Mouse (Mus musculus) forebrain, embryonic 15.5 days (tissue): ENCODE measurements around the gene Creg2. TPM values are rescaled to one million over a fixed set of nuclear protein-coding genes. Genes with fewer than 3 reads are reported as not detected.

Experiments used
- ATAC-seq: fragments of 200-750 bp; cut with Nextera tagmentation; replicated peaks from 2 replicates; pipeline ENCODE4 v1.8.0; 2017; ENCODE audit warnings: mild to moderate bottlenecking, moderate TSS enrichment, moderate library complexity
- H3K27ac ChIP-seq: fragments of 300-500 bp; sonication (generic); replicated peaks from 2 replicates; pipeline ENCODE4 v1.5.1; 2015; ENCODE audit warnings: mild to moderate bottlenecking, inconsistent platforms
- H3K27me3 ChIP-seq: fragments of 300-500 bp; sonication (generic); 2 replicates; pipeline ENCODE4 v1.6.1; 2015; ENCODE audit warnings: inconsistent platforms
- H3K36me3 ChIP-seq: fragments of 300-500 bp; sonication (generic); 2 replicates; pipeline ENCODE4 v1.6.1; 2015; ENCODE audit warnings: mild to moderate bottlenecking, inconsistent platforms
- H3K4me1 ChIP-seq: fragments of 300-500 bp; sonication (generic); 2 replicates; pipeline ENCODE4 v1.6.1; 2015; ENCODE audit warnings: inconsistent platforms
- H3K4me2 ChIP-seq: fragments of 300-500 bp; sonication (generic); replicated peaks from 2 replicates; pipeline ENCODE4 v1.6.1; 2015; ENCODE audit warnings: mild to moderate bottlenecking, inconsistent platforms
- H3K4me3 ChIP-seq: fragments of 300-500 bp; sonication (generic); 2 replicates; pipeline ENCODE4 v1.5.1; 2015; ENCODE audit warnings: mild to moderate bottlenecking, inconsistent platforms
- H3K9ac ChIP-seq: fragments of 300-500 bp; sonication (generic); replicated peaks from 2 replicates; pipeline ENCODE4 v1.6.1; 2015; ENCODE audit warnings: mild to moderate bottlenecking, inconsistent platforms
- H3K9me3 ChIP-seq: fragments of 300-500 bp; sonication (generic); 2 replicates; pipeline ENCODE4 v1.6.1; 2016; ENCODE audit warnings: inconsistent platforms
- WGBS: fragments of 180-500 bp; shearing (Covaris S2); methylation state at CpG from one replicate; pipeline ENCODE4 v1.1.7; 2015; ENCODE audit warnings: mixed read lengths; 5-methylcytosine and 5-hydroxymethylcytosine counted together
- polyA plus RNA-seq: library from polyadenylated mRNA; unstranded; fragments of >200 nt; fragmentation: Nextera tagmentation; extraction: Ambion mirVana; gene quantifications from 2 replicates; pipeline ENCODE4 v1.2.1, GENCODE M21; 2015

The Creg2 gene
- 1.1 and 1.5 TPM in 2 replicates for polyA plus RNA-seq

- Histone ChIP-seq H3K9ac (peak within 1 kb of the TSS; percentile 70), H3K4me2 (peak within 1 kb of the TSS; percentile 100), H3K27me3 (peaks cover 16% of the 10 kb centered on the region), H3K4me1 (peaks cover 20% of the 10 kb centered on the region), H3K4me3 (peak within 1 kb of the TSS; percentile 72), H3K9me3 (no peaks in the 10 kb centered on the region), H3K27ac (0 out of 2 replicates have a peak within 1 kb of the TSS, but pooled peaks have one; percentile 15), H3K36me3 (no peaks in the 10 kb centered on the region)
- no peak for ATAC-seq
- WGBS, result 37% methylated on average over 9 of the region's 9 CpGs
Measured at GRCm38 (mm10) chr1:39651241-39651548, at the start of gene Creg2. Gene Creg2, minus strand, starts transcription at chr1:39651474.

GRCm38 (mm10) chr1:39700599-39701273, 49.5 kb upstream of the Creg2 start:
- Histone ChIP-seq H3K27me3 (no peaks in the 10 kb centered on the region), H3K27ac (peak overlapping the region; percentile 39), H3K9me3 (no peaks in the 10 kb centered on the region), H3K4me1 (peaks cover 25% of the 10 kb centered on the region), H3K36me3 (no peaks in the 10 kb centered on the region), H3K4me3 (no peak overlapping the region), H3K4me2 (no peak overlapping the region), H3K9ac (no peak overlapping the region)
- 7% methylated on average over 7 of the region's 7 CpGs for WGBS
- peak; percentile 34; the same call in 1 of the 2 replicates for ATAC-seq

GRCm38 (mm10) chr1:39698456-39698855, 47.2 kb upstream of the Creg2 start:
- Histone ChIP-seq H3K4me3 (no peak overlapping the region), H3K27ac (no peak overlapping the region), H3K9me3 (no peaks in the 10 kb centered on the region), H3K4me1 (peaks cover 25% of the 10 kb centered on the region), H3K36me3 (no peaks in the 10 kb centered on the region), H3K9ac (no peak overlapping the region), H3K4me2 (no peak overlapping the region), H3K27me3 (no peaks in the 10 kb centered on the region)
- WGBS, result 22% methylated on average over 6 of the region's 6 CpGs
- ATAC-seq, result no peak

GRCm38 (mm10) chr1:39695198-39695597, 43.9 kb upstream of the Creg2 start:
- 26% methylated on average over 4 of the region's 4 CpGs for WGBS

GRCm38 (mm10) chr1:39694756-39695155, 43.5 kb upstream of the Creg2 start:
- Histone ChIP-seq H3K4me1 (no peaks in the 10 kb centered on the region; the same call in 1 of the 2 replicates), H3K9me3 (no peaks in the 10 kb centered on the region), H3K27ac (no peak overlapping the region), H3K9ac (no peak overlapping the region), H3K27me3 (no peaks in the 10 kb centered on the region), H3K4me2 (no peak overlapping the region), H3K4me3 (no peak overlapping the region), H3K36me3 (no peaks in the 10 kb centered on the region)
- 31% methylated on average over 7 of the region's 7 CpGs for WGBS
- no peak for ATAC-seq

More at GRCm38 (mm10) chr1:39695198-39695597, 43.9 kb upstream of the Creg2 start:
- no peak for ATAC-seq
- Histone ChIP-seq H3K36me3 (no peaks in the 10 kb centered on the region), H3K4me1 (no peaks in the 10 kb centered on the region; the same call in 1 of the 2 replicates), H3K4me3 (no peak overlapping the region), H3K9me3 (no peaks in the 10 kb centered on the region), H3K4me2 (no peak overlapping the region), H3K27ac (no peak overlapping the region), H3K27me3 (no peaks in the 10 kb centered on the region), H3K9ac (no peak overlapping the region)

GRCm38 (mm10) chr1:39691974-39692373, 40.7 kb upstream of the Creg2 start:
- H3K27me3 ChIP-seq, result no peaks in the 10 kb centered on the region
- H3K27ac ChIP-seq, result no peak overlapping the region
- no peak for ATAC-seq
- no peaks in the 10 kb centered on the region for H3K9me3 ChIP-seq
- no peak overlapping the region for H3K4me2 ChIP-seq
- no peaks in the 10 kb centered on the region for H3K36me3 ChIP-seq
- no peaks in the 10 kb centered on the region; the same call in 1 of the 2 replicates for H3K4me1 ChIP-seq
- 86% methylated on average over 3 of the region's 3 CpGs for WGBS
- no peak overlapping the region for H3K4me3 ChIP-seq
- H3K9ac ChIP-seq, result no peak overlapping the region

- WGBS, result 58% methylated on average over 4 of the region's 4 CpGs
- H3K4me2 ChIP-seq, result no peak overlapping the region
- no peaks in the 10 kb centered on the region for H3K36me3 ChIP-seq
- no peaks in the 10 kb centered on the region for H3K9me3 ChIP-seq
- H3K9ac ChIP-seq, result no peak overlapping the region
- ATAC-seq, result no peak
- no peak overlapping the region for H3K4me3 ChIP-seq
- H3K27ac ChIP-seq, result no peak overlapping the region
- peaks cover 2% of the 10 kb centered on the region; the same call in 1 of the 2 replicates for H3K4me1 ChIP-seq
- no peaks in the 10 kb centered on the region for H3K27me3 ChIP-seq
Measured at GRCm38 (mm10) chr1:39691061-39691460, 39.8 kb upstream of the Creg2 start.

- no peak overlapping the region for H3K4me2 ChIP-seq
- no peak overlapping the region for H3K9ac ChIP-seq
- no peak for ATAC-seq
- H3K27me3 ChIP-seq, result no peaks in the 10 kb centered on the region
- no peaks in the 10 kb centered on the region for H3K36me3 ChIP-seq
- WGBS, result 85% methylated on average over 6 of the region's 6 CpGs
- H3K4me1 ChIP-seq, result 0 out of 2 replicates have a peak, but pooled peaks cover 3% of the 10 kb centered on the region
- H3K27ac ChIP-seq, result no peak overlapping the region
- H3K4me3 ChIP-seq, result no peak overlapping the region
- no peaks in the 10 kb centered on the region for H3K9me3 ChIP-seq
Measured at GRCm38 (mm10) chr1:39688573-39688972, 37.3 kb upstream of the Creg2 start.

- Histone ChIP-seq H3K9me3 (no peaks in the 10 kb centered on the region), H3K36me3 (no peaks in the 10 kb centered on the region), H3K27me3 (no peaks in the 10 kb centered on the region), H3K4me1 (0 out of 2 replicates have a peak, but pooled peaks cover 3% of the 10 kb centered on the region), H3K9ac (no peak overlapping the region), H3K4me3 (no peak overlapping the region), H3K4me2 (no peak overlapping the region), H3K27ac (no peak overlapping the region)
- ATAC-seq, result no peak
- 75% methylated on average over 9 of the region's 9 CpGs for WGBS
Measured at GRCm38 (mm10) chr1:39687279-39687678, 36.0 kb upstream of the Creg2 start.

- H3K36me3 ChIP-seq, result no peaks in the 10 kb centered on the region
- H3K4me2 ChIP-seq, result no peak overlapping the region
- no peak overlapping the region for H3K4me3 ChIP-seq
- H3K9me3 ChIP-seq, result no peaks in the 10 kb centered on the region
- WGBS, result 3% methylated on average over 1 of the region's 1 CpGs
- H3K4me1 ChIP-seq, result 0 out of 2 replicates have a peak, but pooled peaks cover 3% of the 10 kb centered on the region
- no peak overlapping the region for H3K27ac ChIP-seq
- H3K9ac ChIP-seq, result no peak overlapping the region
- peak; percentile 73; the same call in 1 of the 2 replicates for ATAC-seq
- H3K27me3 ChIP-seq, result no peaks in the 10 kb centered on the region
Measured at GRCm38 (mm10) chr1:39685841-39686240, 34.6 kb upstream of the Creg2 start.

GRCm38 (mm10) chr1:39681638-39682037, 30.4 kb upstream of the Creg2 start:
- ATAC-seq, result no peak
- Histone ChIP-seq H3K27me3 (no peaks in the 10 kb centered on the region), H3K9me3 (no peaks in the 10 kb centered on the region), H3K9ac (no peak overlapping the region), H3K4me2 (no peak overlapping the region), H3K4me3 (no peak overlapping the region), H3K4me1 (0 out of 2 replicates have a peak, but pooled peaks cover 3% of the 10 kb centered on the region), H3K36me3 (no peaks in the 10 kb centered on the region), H3K27ac (no peak overlapping the region)
- 97% methylated on average over 5 of the region's 5 CpGs for WGBS

- H3K4me3 ChIP-seq, result no peak overlapping the region
Measured at GRCm38 (mm10) chr1:39680546-39680945, 29.3 kb upstream of the Creg2 start.

GRCm38 (mm10) chr1:39678883-39679282, 27.6 kb upstream of the Creg2 start:
- Histone ChIP-seq H3K27me3 (no peaks in the 10 kb centered on the region), H3K4me2 (no peak overlapping the region), H3K4me1 (no peaks in the 10 kb centered on the region), H3K36me3 (no peaks in the 10 kb centered on the region), H3K27ac (no peak overlapping the region), H3K4me3 (no peak overlapping the region), H3K9ac (no peak overlapping the region), H3K9me3 (no peaks in the 10 kb centered on the region)
- WGBS, result 70% methylated on average over 8 of the region's 8 CpGs
- no peak for ATAC-seq

More at GRCm38 (mm10) chr1:39680546-39680945, 29.3 kb upstream of the Creg2 start:
- WGBS, result 72% methylated on average over 6 of the region's 6 CpGs
- Histone ChIP-seq H3K9me3 (no peaks in the 10 kb centered on the region), H3K36me3 (no peaks in the 10 kb centered on the region), H3K27ac (no peak overlapping the region), H3K27me3 (no peaks in the 10 kb centered on the region), H3K4me2 (no peak overlapping the region), H3K9ac (no peak overlapping the region), H3K4me1 (no peaks in the 10 kb centered on the region)
- no peak for ATAC-seq
